ENCODE assay signal across 8 mouse cellular contexts in the genomic region with DNA sequence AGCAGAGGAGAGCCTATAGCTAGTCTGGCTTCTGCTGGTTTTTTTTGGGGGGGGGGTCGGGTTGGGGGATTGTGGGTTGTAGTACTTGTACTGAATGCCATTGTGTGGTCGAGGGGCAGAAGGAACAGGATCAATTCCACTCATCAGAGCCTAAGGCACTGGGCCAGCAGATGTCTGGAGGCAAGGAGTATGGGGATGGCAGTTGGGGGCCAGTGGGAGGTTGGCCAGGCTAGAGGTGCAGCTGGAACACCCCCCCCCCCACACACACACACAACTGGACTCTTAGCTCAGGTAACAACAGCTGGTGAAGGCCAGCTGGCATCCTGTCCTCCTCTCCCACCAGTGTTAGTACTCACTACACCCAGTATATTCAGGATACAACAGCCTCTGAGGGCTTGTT. TPM values are rescaled to one million over a fixed set of nuclear protein-coding genes. Genes with fewer than 3 reads are reported as not detected.
DNase-seq lines count a peak whose midpoint lies in the region; ATAC-seq and TF ChIP-seq lines count a peak whose summit lies in the region.

No protein-coding gene starts in this region.

- H3K36me3 ChIP-seq in ES-Bruce4 (ENCODE audit: control insufficient read depth, insufficient read depth, low read length, poor library complexity, severe bottlenecking), result peaks cover 9% of the 10 kb centered on the region
- peaks cover 14% of the 10 kb centered on the region for H3K36me3 ChIP-seq in hindbrain, embryonic 12.5 days
- H3K36me3 ChIP-seq in midbrain, embryonic 11.5 days (ENCODE audit: control insufficient read depth, insufficient read depth, low read length), result peaks cover 3% of the 10 kb centered on the region; the same call in 1 of the 2 replicates

- H3K27ac ChIP-seq in ES-Bruce4 (ENCODE audit: insufficient read depth, low read length), result peak overlapping the region; percentile 70
- peak overlapping the region; percentile 89 for H3K27ac ChIP-seq in hindbrain, embryonic 12.5 days
- peak overlapping the region; percentile 41; the same call in 1 of the 2 replicates for H3K27ac ChIP-seq in midbrain, embryonic 11.5 days (ENCODE audit: low read depth, low read length)

- peak; percentile 63; the same call in 1 of the 2 replicates for TF ChIP-seq EP300 in ES-Bruce4 (IDR thresholded peaks at IDR 0.05; ENCODE audit: insufficient read depth, low read depth, low read length)

- H3K4me2 ChIP-seq in hindbrain, embryonic 12.5 days (replicated peaks), result peak overlapping the region; percentile 92; the same call in 1 of the 2 replicates
- no peak overlapping the region for H3K4me2 ChIP-seq in midbrain, embryonic 11.5 days

- WGBS in hindbrain, embryonic 12.5 days, result 4% methylated on average over 2 of the region's 2 CpGs
- 5% methylated on average over 2 of the region's 2 CpGs for WGBS in midbrain, embryonic 11.5 days

- no peaks in the 10 kb centered on the region for H3K9me3 ChIP-seq in ES-Bruce4 (replicated peaks; ENCODE audit: control insufficient read depth, insufficient read depth, low read length, poor library complexity, severe bottlenecking)
- H3K9me3 ChIP-seq in hindbrain, embryonic 12.5 days (replicated peaks), result no peaks in the 10 kb centered on the region
- no peaks in the 10 kb centered on the region for H3K9me3 ChIP-seq in midbrain, embryonic 11.5 days (ENCODE audit: control insufficient read depth, low read length)

- H3K4me3 ChIP-seq in ES-Bruce4 (ENCODE audit: low read depth, low read length), result no peak overlapping the region
- H3K4me3 ChIP-seq in hindbrain, embryonic 12.5 days, result no peak overlapping the region
- H3K4me3 ChIP-seq in midbrain, embryonic 11.5 days (ENCODE audit: low read depth, low read length), result no peak overlapping the region

- H3K27me3 ChIP-seq in ES-Bruce4 (ENCODE audit: control insufficient read depth, insufficient read depth, low read length, poor library complexity, severe bottlenecking), result no peaks in the 10 kb centered on the region
- 0 out of 2 replicates have a peak, but pooled peaks cover 3% of the 10 kb centered on the region for H3K27me3 ChIP-seq in hindbrain, embryonic 12.5 days
- peaks cover 4% of the 10 kb centered on the region; the same call in 1 of the 2 replicates for H3K27me3 ChIP-seq in midbrain, embryonic 11.5 days (ENCODE audit: control insufficient read depth, insufficient read depth, low read length)

- ATAC-seq in hindbrain, embryonic 12.5 days (ENCODE audit: low FRiP score), result 0 out of 2 replicates have a peak, but pooled peaks have one; percentile 3
- ATAC-seq in midbrain, embryonic 11.5 days (ENCODE audit: low FRiP score), result peak; percentile 4; the same call in 1 of the 2 replicates

- no peak for TF ChIP-seq POLR2A in ES-Bruce4 (IDR thresholded peaks at IDR 0.05; ENCODE audit: insufficient read depth, low read length)

- H3K4me1 ChIP-seq in ES-Bruce4 (ENCODE audit: control insufficient read depth, insufficient read depth, low read length), result peaks cover 6% of the 10 kb centered on the region
- peaks cover 13% of the 10 kb centered on the region for H3K4me1 ChIP-seq in hindbrain, embryonic 12.5 days
- peaks cover 18% of the 10 kb centered on the region for H3K4me1 ChIP-seq in midbrain, embryonic 11.5 days (ENCODE audit: control insufficient read depth, insufficient read depth, low read length)

- DNase-seq in cerebellum, postnatal 10 days, result peak; percentile 47 to 65
- DNase-seq in cerebellum, adult 8-10 months, result no peak
- DNase-seq in midbrain, embryonic 11.5 days (ENCODE audit: low spot score, missing footprints), result no peak
- DNase-seq in gastrocnemius, adult 8-10 months (ENCODE audit: low spot score in 2 of 2), result no peak
- no peak for DNase-seq in kidney, postnatal 25 days
- DNase-seq in cerebellum, postnatal 36 days, result no peak

- no peak overlapping the region for H3K9ac ChIP-seq in ES-Bruce4 (ENCODE audit: low read depth, poor library complexity, severe bottlenecking)
- H3K9ac ChIP-seq in hindbrain, embryonic 12.5 days, result no peak overlapping the region
- no peak overlapping the region for H3K9ac ChIP-seq in midbrain, embryonic 11.5 days (ENCODE audit: low read length)

- TF ChIP-seq CTCF in ES-Bruce4 (IDR thresholded peaks at IDR 0.05; ENCODE audit: low read depth, low read length), result no peak

RNA-seq across cellular contexts. Expression of gene Slc25a1, which starts 1.2 kb away (rescaled TPM):
- 99.4 and 101 TPM in 2 replicates for polyA plus RNA-seq in ES-Bruce4 (2011; ENCODE audit: insufficient read depth, insufficient read length, low read depth, missing spikeins)
- 142 and 153 TPM in 2 replicates for polyA plus RNA-seq in hindbrain, embryonic 12.5 days (2016; fragmentation: Nextera tagmentation; extraction: Ambion mirVana)
- 96.5 and 97.6 TPM in 2 replicates for polyA plus RNA-seq in midbrain, embryonic 11.5 days (2014; fragmentation: Nextera tagmentation; extraction: Ambion mirVana)
- 1 to 10 TPM; 1.1 to 6.7 (median 3.7) TPM for total RNA-seq in gastrocnemius, adult 8-10 months (2022)

RNA-seq across cellular contexts. Expression of gene Gsc2, which starts 14.4 kb away (rescaled TPM):
- 0.52 TPM in 1 of 2 replicates, not detected in the other for polyA plus RNA-seq in ES-Bruce4 (2011; ENCODE audit: insufficient read depth, insufficient read length, low read depth, missing spikeins)
- polyA plus RNA-seq in hindbrain, embryonic 12.5 days (2016; fragmentation: Nextera tagmentation; extraction: Ambion mirVana), result 1.1 and 2.6 TPM in 2 replicates
- 0.95 and 1.1 TPM in 2 replicates for polyA plus RNA-seq in midbrain, embryonic 11.5 days (2014; fragmentation: Nextera tagmentation; extraction: Ambion mirVana)
- total RNA-seq in gastrocnemius, adult 8-10 months (2022), result not detected

RNA-seq across cellular contexts. Expression of gene Ess2, which starts 18.1 kb away (rescaled TPM):
- 20.6 and 22.2 TPM in 2 replicates for polyA plus RNA-seq in ES-Bruce4 (2011; ENCODE audit: insufficient read depth, insufficient read length, low read depth, missing spikeins)
- polyA plus RNA-seq in hindbrain, embryonic 12.5 days (2016; fragmentation: Nextera tagmentation; extraction: Ambion mirVana), result 50.0 and 51.1 TPM in 2 replicates
- polyA plus RNA-seq in midbrain, embryonic 11.5 days (2014; fragmentation: Nextera tagmentation; extraction: Ambion mirVana), result 39.4 and 41.4 TPM in 2 replicates
- 1 to 10 TPM; 6.0 to 6.6 (median 6.2) TPM for total RNA-seq in gastrocnemius, adult 8-10 months (2022)

RNA-seq across cellular contexts. Expression of gene Tssk2, which starts 30.8 kb away (rescaled TPM):
- polyA plus RNA-seq in ES-Bruce4 (2011; ENCODE audit: insufficient read depth, insufficient read length, low read depth, missing spikeins), result not detected in 2 replicates
- polyA plus RNA-seq in hindbrain, embryonic 12.5 days (2016; fragmentation: Nextera tagmentation; extraction: Ambion mirVana), result 0.17 and 0.21 TPM in 2 replicates
- polyA plus RNA-seq in midbrain, embryonic 11.5 days (2014; fragmentation: Nextera tagmentation; extraction: Ambion mirVana), result 0.15 TPM in 1 of 2 replicates, not detected in the other
- total RNA-seq in gastrocnemius, adult 8-10 months (2022), result not detected

RNA-seq across cellular contexts. Expression of gene Dgcr2, which starts 30.8 kb away (rescaled TPM):
- 36.4 and 40.6 TPM in 2 replicates for polyA plus RNA-seq in ES-Bruce4 (2011; ENCODE audit: insufficient read depth, insufficient read length, low read depth, missing spikeins)
- 101 and 106 TPM in 2 replicates for polyA plus RNA-seq in hindbrain, embryonic 12.5 days (2016; fragmentation: Nextera tagmentation; extraction: Ambion mirVana)
- 74.2 and 83.3 TPM in 2 replicates for polyA plus RNA-seq in midbrain, embryonic 11.5 days (2014; fragmentation: Nextera tagmentation; extraction: Ambion mirVana)
- total RNA-seq in gastrocnemius, adult 8-10 months (2022), result 10 to 100 TPM; 19.1 to 22.8 (median 20.5) TPM

Comparison
In these comparisons a context has a peak if more than half of its experiments do, and no peak if none do; other contexts are left out.
1. DNase-seq: peak in cerebellum, postnatal 10 days (2 of 2); none in cerebellum, adult 8-10 months (single experiment), midbrain, embryonic 11.5 days (single experiment), gastrocnemius, adult 8-10 months (0 of 2), kidney, postnatal 25 days (0 of 2) and cerebellum, postnatal 36 days (0 of 2).
2. Peak in every context shown above with its lines, with median percentiles within 50 percentile points of each other: H3K27ac ChIP-seq.